Mouse (Mus musculus): Measurements from ENCODE around the gene Cdkal1.

Cdkal1 gene

GRCm38 (mm10) chr13:29759691-29760467 lies 95.6 kb downstream of the Cdkal1 start:
- DNase-seq, result peak; percentile 96

- no peak for DNase-seq
Observed at GRCm38 (mm10) chr13:29756052-29756451, 99.4 kb downstream of the Cdkal1 start.

- DNase-seq, result peak; percentile 87
Observed at GRCm38 (mm10) chr13:29753254-29753653, 102.2 kb downstream of the Cdkal1 start.

- DNase-seq, result no peak
Observed at GRCm38 (mm10) chr13:29752061-29752460, 103.4 kb downstream of the Cdkal1 start.

- no peak for DNase-seq
Observed at GRCm38 (mm10) chr13:29751201-29751600, 104.3 kb downstream of the Cdkal1 start.

- DNase-seq, result no peak
Observed at GRCm38 (mm10) chr13:29747347-29747647, 108.2 kb downstream of the Cdkal1 start.

GRCm38 (mm10) chr13:29746501-29747346 lies 108.8 kb downstream of the Cdkal1 start:
- no peak for DNase-seq

GRCm38 (mm10) chr13:29745073-29745472 lies 110.4 kb downstream of the Cdkal1 start:
- peak; percentile 30 for DNase-seq

GRCm38 (mm10) chr13:29744188-29744587 lies 111.3 kb downstream of the Cdkal1 start:
- DNase-seq, result no peak

GRCm38 (mm10) chr13:29743761-29744160 lies 111.7 kb downstream of the Cdkal1 start:
- no peak for DNase-seq

- DNase-seq, result peak; percentile 26
Observed at GRCm38 (mm10) chr13:29737675-29738461, 117.6 kb downstream of the Cdkal1 start.

GRCm38 (mm10) chr13:29734496-29734895 lies 121.0 kb downstream of the Cdkal1 start:
- DNase-seq, result no peak

- DNase-seq, result no peak
Observed at GRCm38 (mm10) chr13:29726154-29726825, 129.2 kb downstream of the Cdkal1 start.

- DNase-seq, result no peak
Observed at GRCm38 (mm10) chr13:29724855-29725254, 130.6 kb downstream of the Cdkal1 start.

- no peak for DNase-seq
Observed at GRCm38 (mm10) chr13:29723150-29723549, 132.3 kb downstream of the Cdkal1 start.

GRCm38 (mm10) chr13:29721206-29721605 lies 134.3 kb downstream of the Cdkal1 start:
- no peak for DNase-seq

- no peak for DNase-seq
Observed at GRCm38 (mm10) chr13:29716550-29716949, 138.9 kb downstream of the Cdkal1 start.

- DNase-seq, result no peak
Observed at GRCm38 (mm10) chr13:29715241-29715841, 140.1 kb downstream of the Cdkal1 start.

GRCm38 (mm10) chr13:29707620-29708019 lies 147.9 kb downstream of the Cdkal1 start:
- no peak for DNase-seq

- DNase-seq, result no peak
Observed at GRCm38 (mm10) chr13:29701400-29701799, 154.1 kb downstream of the Cdkal1 start.

GRCm38 (mm10) chr13:29699896-29700295 lies 155.6 kb downstream of the Cdkal1 start:
- DNase-seq, result no peak

- DNase-seq, result no peak
Observed at GRCm38 (mm10) chr13:29698307-29698985, 157.0 kb downstream of the Cdkal1 start.

Data from cerebellum, adult 11-12 months (tissue).